Mouse (Mus musculus): ENCODE data around the gene Gm28053. TPM values are rescaled to one million over a fixed set of nuclear protein-coding genes. Genes with fewer than 3 reads are reported as not detected.

Gene Gm28053
- 1.1 TPM in 1 of 2 replicates, not detected in the other for polyA plus RNA-seq (2015; fragmentation: Nextera tagmentation; extraction: Ambion mirVana)

- H3K27me3 ChIP-seq (ENCODE audit: insufficient read depth, low read length): no peaks in the 10 kb centered on the region
- TF ChIP-seq CTCF (IDR thresholded peaks at IDR 0.05; ENCODE audit: low read depth) (no peak), EP300 (IDR thresholded peaks at IDR 0.05; ENCODE audit: low read depth) (no peak)
- no peak within 1 kb of the TSS for H3K9ac ChIP-seq (replicated peaks)
- no peaks in the 10 kb centered on the region for H3K9me3 ChIP-seq (ENCODE audit: low read length)
- H3K4me2 ChIP-seq (ENCODE audit: low read depth, low read length): no peak within 1 kb of the TSS
- 48% methylated on average over 2 of the region's 2 CpGs for WGBS (ENCODE audit: insufficient replicate concordance)
- no peak for DNase-seq
- no peak within 1 kb of the TSS for H3K27ac ChIP-seq (ENCODE audit: low read depth)
- no peaks in the 10 kb centered on the region for H3K4me1 ChIP-seq (ENCODE audit: insufficient read depth)
- no peak for ATAC-seq
- no peaks in the 10 kb centered on the region for H3K36me3 ChIP-seq (replicated peaks; ENCODE audit: insufficient read depth, low read length)
- no peak within 1 kb of the TSS for H3K4me3 ChIP-seq (ENCODE audit: low read depth, low read length)
These were observed at the start of gene Gm28053, which contains the start of gene Gimap7 for GRCm38 (mm10) chr6:48718455-48718854. Gm28053 (plus strand) TSS chr6:48718607. Gimap7 (plus strand) TSS chr6:48718621.

GRCm38 (mm10) chr6:48669446-48669969 is 48.9 kb upstream of the Gm28053 start:
- DNase-seq (peak; percentile 8), ATAC-seq (no peak)
- H3K4me3 ChIP-seq (ENCODE audit: low read depth, low read length): no peak overlapping the region
- no peak overlapping the region for H3K4me2 ChIP-seq (ENCODE audit: low read depth, low read length)
- 69% methylated on average over 2 of the region's 2 CpGs for WGBS (ENCODE audit: insufficient replicate concordance)
- no peaks in the 10 kb centered on the region for H3K36me3 ChIP-seq (replicated peaks; ENCODE audit: insufficient read depth, low read length)
- no peak overlapping the region for H3K9ac ChIP-seq (replicated peaks)
- no peaks in the 10 kb centered on the region for H3K9me3 ChIP-seq (ENCODE audit: low read length)
- no peak overlapping the region for H3K27ac ChIP-seq (ENCODE audit: low read depth)
- no peak for TF ChIP-seq CTCF (IDR thresholded peaks at IDR 0.05; ENCODE audit: low read depth)
- H3K27me3 ChIP-seq (ENCODE audit: insufficient read depth, low read length): no peaks in the 10 kb centered on the region
- peaks cover 15% of the 10 kb centered on the region for H3K4me1 ChIP-seq (ENCODE audit: insufficient read depth)

- Histone ChIP-seq H3K27ac (ENCODE audit: low read depth) (0 out of 2 replicates have a peak overlapping the region, but pooled peaks have one; percentile 19), H3K27me3 (ENCODE audit: insufficient read depth, low read length) (no peaks in the 10 kb centered on the region)
- no peak for ATAC-seq
These were observed 43.9 kb upstream of the Gm28053 start for GRCm38 (mm10) chr6:48674291-48675058.

GRCm38 (mm10) chr6:48675400-48675930 is 42.9 kb upstream of the Gm28053 start:
- WGBS (ENCODE audit: insufficient replicate concordance): 27% methylated on average over 10 of the region's 10 CpGs
- peak overlapping the region; percentile 57 for H3K4me3 ChIP-seq (ENCODE audit: low read depth, low read length)
- ATAC-seq (peak; percentile 44; the same call in 1 of the 2 replicates), DNase-seq (no peak)
- H3K4me2 ChIP-seq (ENCODE audit: low read depth, low read length): peak overlapping the region; percentile 80
- H3K27ac ChIP-seq (ENCODE audit: low read depth): peak overlapping the region; percentile 73
- no peaks in the 10 kb centered on the region; the same call in 1 of the 2 replicates for H3K36me3 ChIP-seq (replicated peaks; ENCODE audit: insufficient read depth, low read length)
- H3K9me3 ChIP-seq (ENCODE audit: low read length): no peaks in the 10 kb centered on the region
- no peak for TF ChIP-seq EP300 (IDR thresholded peaks at IDR 0.05; ENCODE audit: low read depth)
- no peak for TF ChIP-seq CTCF (IDR thresholded peaks at IDR 0.05; ENCODE audit: low read depth)
- H3K9ac ChIP-seq (replicated peaks): peak overlapping the region; percentile 28
- no peaks in the 10 kb centered on the region for H3K27me3 ChIP-seq (ENCODE audit: insufficient read depth, low read length)
- peaks cover 15% of the 10 kb centered on the region for H3K4me1 ChIP-seq (ENCODE audit: insufficient read depth)

More at GRCm38 (mm10) chr6:48674291-48675058, 43.9 kb upstream of the Gm28053 start:
- no peak for TF ChIP-seq CTCF (IDR thresholded peaks at IDR 0.05; ENCODE audit: low read depth)
- TF ChIP-seq EP300 (IDR thresholded peaks at IDR 0.05; ENCODE audit: low read depth): no peak
- WGBS (ENCODE audit: insufficient replicate concordance): 89% methylated on average over 9 of the region's 9 CpGs
- peak; percentile 11 for DNase-seq
- no peak overlapping the region for H3K4me3 ChIP-seq (ENCODE audit: low read depth, low read length)
- no peaks in the 10 kb centered on the region for H3K9me3 ChIP-seq (ENCODE audit: low read length)
- no peak overlapping the region for H3K9ac ChIP-seq (replicated peaks)
- H3K4me1 ChIP-seq (ENCODE audit: insufficient read depth): peaks cover 15% of the 10 kb centered on the region
- no peak overlapping the region for H3K4me2 ChIP-seq (ENCODE audit: low read depth, low read length)
- H3K36me3 ChIP-seq (replicated peaks; ENCODE audit: insufficient read depth, low read length): no peaks in the 10 kb centered on the region; the same call in 1 of the 2 replicates

GRCm38 (mm10) chr6:48675931-48676859 is 42.2 kb upstream of the Gm28053 start, which contains the start of gene Gimap9:
Gimap9 (plus strand) TSS chr6:48676129.
- peak within 1 kb of the TSS; percentile 80 for H3K4me2 ChIP-seq (ENCODE audit: low read depth, low read length)
- H3K9me3 ChIP-seq (ENCODE audit: low read length): no peaks in the 10 kb centered on the region
- peak within 1 kb of the TSS; percentile 28 for H3K9ac ChIP-seq (replicated peaks)
- H3K27ac ChIP-seq (ENCODE audit: low read depth): peak within 1 kb of the TSS; percentile 73
- ATAC-seq: peak; percentile 87
- WGBS (ENCODE audit: insufficient replicate concordance): 5% methylated on average over 13 of the region's 13 CpGs
- no peaks in the 10 kb centered on the region for H3K27me3 ChIP-seq (ENCODE audit: insufficient read depth, low read length)
- peak within 1 kb of the TSS; percentile 57 for H3K4me3 ChIP-seq (ENCODE audit: low read depth, low read length)
- no peaks in the 10 kb centered on the region; the same call in 1 of the 2 replicates for H3K36me3 ChIP-seq (replicated peaks; ENCODE audit: insufficient read depth, low read length)
- peaks cover 15% of the 10 kb centered on the region for H3K4me1 ChIP-seq (ENCODE audit: insufficient read depth)
- peak; percentile 82 for DNase-seq
- TF ChIP-seq EP300 (IDR thresholded peaks at IDR 0.05; ENCODE audit: low read depth) (no peak), CTCF (IDR thresholded peaks at IDR 0.05; ENCODE audit: low read depth) (no peak)

Data from liver, postnatal 0 days (tissue).